Mouse (Mus musculus) mammary gland, adult 2 months (tissue): Measurements from ENCODE around the gene Rhbdl1. TPM values are rescaled to one million over a fixed set of nuclear protein-coding genes. Genes with fewer than 3 reads are reported as not detected.

ENCODE experiments used
- polyA plus RNA-seq: library from polyadenylated mRNA; depleted of rRNA; stranded (reverse); fragments of >200 nt; gene quantifications from 2 replicates; pipeline ENCODE4 v1.2.3, GENCODE M21; 2012; ENCODE audit warnings: low replicate concordance; rRNA removed

Gene Rhbdl1
- polyA plus RNA-seq, 1 experiment, result 44.8 TPM

Other genes starting within 250 kb of the Rhbdl1 start
- gene Gng13, start 120.1 kb downstream of the Rhbdl1 start, polyA plus RNA-seq, result not detected in 2 replicates
- gene Chtf18, start 109.9 kb downstream of the Rhbdl1 start, polyA plus RNA-seq, result 4.7 and 6.1 TPM in 2 replicates
- gene Rpusd1, start 109.6 kb downstream of the Rhbdl1 start, polyA plus RNA-seq, result 41.7 and 54.2 TPM in 2 replicates
- gene Mslnl, start 101.3 kb downstream of the Rhbdl1 start, polyA plus RNA-seq, result 0.14 and 0.17 TPM in 2 replicates
- 0.10 and 0.33 TPM in 2 replicates for gene Msln, start 82.9 kb downstream of the Rhbdl1 start, polyA plus RNA-seq
- gene Narfl, start 63.5 kb downstream of the Rhbdl1 start, polyA plus RNA-seq, result 20.4 and 28.7 TPM in 2 replicates
- 36.0 and 41.6 TPM in 2 replicates for gene Haghl, start 51.6 kb downstream of the Rhbdl1 start, polyA plus RNA-seq
- not detected in 2 replicates for gene Ccdc78, start 50.7 kb downstream of the Rhbdl1 start, polyA plus RNA-seq
- 114 and 133 TPM in 2 replicates for gene Fam173a, start 44.4 kb downstream of the Rhbdl1 start, polyA plus RNA-seq
- gene AC134908.4, start 41.6 kb downstream of the Rhbdl1 start, polyA plus RNA-seq, result 0.88 TPM in 1 of 2 replicates, not detected in the other
- gene Metrn, start 40.2 kb downstream of the Rhbdl1 start, polyA plus RNA-seq, result 35.1 and 74.2 TPM in 2 replicates
- 0.97 and 1.1 TPM in 2 replicates for gene Fbxl16, start 28.2 kb downstream of the Rhbdl1 start, polyA plus RNA-seq
- 41.0 and 41.4 TPM in 2 replicates for gene Wdr24, start 13.7 kb downstream of the Rhbdl1 start, polyA plus RNA-seq
- 56.2 and 97.4 TPM in 2 replicates for gene Jmjd8, start 8.4 kb downstream of the Rhbdl1 start, polyA plus RNA-seq
- 122 and 125 TPM in 2 replicates for gene Stub1, start 3.9 kb downstream of the Rhbdl1 start, polyA plus RNA-seq
- 63.0 and 78.8 TPM in 2 replicates for gene Gm20683, start 4.5 kb upstream of the Rhbdl1 start, polyA plus RNA-seq
- gene Rhot2, start 7.6 kb upstream of the Rhbdl1 start, polyA plus RNA-seq, result 85.6 and 87.3 TPM in 2 replicates
- 34.5 and 41.1 TPM in 2 replicates for gene Wdr90, start 24.2 kb upstream of the Rhbdl1 start, polyA plus RNA-seq
- gene Mcrip2, start 31.5 kb upstream of the Rhbdl1 start, polyA plus RNA-seq, result 102 and 244 TPM in 2 replicates
- 71.6 and 142 TPM in 2 replicates for gene Mettl26, start 37.8 kb upstream of the Rhbdl1 start, polyA plus RNA-seq
- 0.98 and 1.3 TPM in 2 replicates for gene Wfikkn1, start 43.6 kb upstream of the Rhbdl1 start, polyA plus RNA-seq
- 36.1 and 46.6 TPM in 2 replicates for gene Rab40c, start 82.4 kb upstream of the Rhbdl1 start, polyA plus RNA-seq
- 132 and 209 TPM in 2 replicates for gene Pigq, start 107.6 kb upstream of the Rhbdl1 start, polyA plus RNA-seq
- gene Nhlrc4, start 107.7 kb upstream of the Rhbdl1 start, polyA plus RNA-seq, result not detected in 2 replicates
- gene A930017K11Rik, start 115.3 kb upstream of the Rhbdl1 start, polyA plus RNA-seq, result 0.05 TPM in 1 of 2 replicates, not detected in the other
- 36.5 and 53.9 TPM in 2 replicates for gene Capn15, start 148.5 kb upstream of the Rhbdl1 start, polyA plus RNA-seq
- gene Rab11fip3, start 232.3 kb upstream of the Rhbdl1 start, polyA plus RNA-seq, result 27.5 and 39.5 TPM in 2 replicates